Mouse (Mus musculus): ENCODE measurements around the gene Tiam1. TPM values are rescaled to one million over a fixed set of nuclear protein-coding genes. Genes with fewer than 3 reads are reported as not detected.

The Tiam1 gene
- polyA plus RNA-seq, 1 experiment from 2014 or later: 59.7 TPM

GRCm38 (mm10) chr16:89841894-89842293, 301.7 kb downstream of the Tiam1 start:
- 50% methylated on average over 6 of the region's 6 CpGs for WGBS
- Histone ChIP-seq H3K9ac (replicated peaks) (no peak overlapping the region), H3K36me3 (peaks cover 15% of the 10 kb centered on the region), H3K27me3 (no peaks in the 10 kb centered on the region), H3K27ac (no peak overlapping the region), H3K4me3 (replicated peaks) (no peak overlapping the region), H3K4me2 (no peak overlapping the region), H3K9me3 (no peaks in the 10 kb centered on the region), H3K4me1 (replicated peaks) (peaks cover 16% of the 10 kb centered on the region)
- no peak for ATAC-seq (ENCODE audit: insufficient number of reproducible peaks, insufficient read depth, low FRiP score, low TSS enrichment, low read depth)

- ATAC-seq (ENCODE audit: insufficient number of reproducible peaks, insufficient read depth, low FRiP score, low TSS enrichment, low read depth): no peak
- H3K36me3 ChIP-seq: peaks cover 25% of the 10 kb centered on the region
- whole genome bisulfite sequencing: 97% methylated on average over 6 of the region's 6 CpGs
- H3K4me3 ChIP-seq (replicated peaks): no peak overlapping the region
- H3K27ac ChIP-seq: no peak overlapping the region
- no peak overlapping the region for H3K9ac ChIP-seq (replicated peaks)
- no peak overlapping the region for H3K4me2 ChIP-seq
- no peaks in the 10 kb centered on the region for H3K9me3 ChIP-seq
- H3K27me3 ChIP-seq: no peaks in the 10 kb centered on the region
- H3K4me1 ChIP-seq (replicated peaks): peaks cover 8% of the 10 kb centered on the region
These were observed 303.2 kb downstream of the Tiam1 start for GRCm38 (mm10) chr16:89840361-89840760.

- ATAC-seq (ENCODE audit: insufficient number of reproducible peaks, insufficient read depth, low FRiP score, low TSS enrichment, low read depth): no peak
- no peak overlapping the region for H3K4me2 ChIP-seq
- no peaks in the 10 kb centered on the region for H3K27me3 ChIP-seq
- H3K9me3 ChIP-seq: no peaks in the 10 kb centered on the region
- no peak overlapping the region for H3K9ac ChIP-seq (replicated peaks)
- no peak overlapping the region for H3K27ac ChIP-seq
- WGBS: 94% methylated on average over 5 of the region's 5 CpGs
- H3K4me3 ChIP-seq (replicated peaks): no peak overlapping the region
- H3K36me3 ChIP-seq: peaks cover 30% of the 10 kb centered on the region
- H3K4me1 ChIP-seq (replicated peaks): peaks cover 3% of the 10 kb centered on the region
These were observed 303.7 kb downstream of the Tiam1 start for GRCm38 (mm10) chr16:89839829-89840228.

DNA sequence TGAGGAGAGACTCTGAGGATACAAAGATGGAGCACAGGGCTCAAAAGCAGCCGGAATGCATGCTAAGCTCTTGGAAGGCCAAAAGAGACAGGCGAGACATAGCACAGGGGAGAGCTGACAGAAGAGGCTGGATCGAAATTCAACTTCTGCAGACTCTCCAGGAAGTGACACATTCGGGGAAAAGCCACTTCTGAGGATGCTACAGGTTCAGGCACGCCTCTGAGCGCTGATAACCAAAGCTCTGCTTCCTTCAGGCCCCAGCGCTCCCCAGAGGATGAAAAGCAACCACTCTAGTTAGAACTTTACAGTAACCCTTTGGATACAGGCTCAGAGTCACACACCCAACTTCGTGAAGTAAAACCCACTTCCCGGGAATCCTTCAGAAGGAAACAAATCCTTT, 306.5 kb downstream of the Tiam1 start:
- no peak for ATAC-seq (ENCODE audit: insufficient number of reproducible peaks, insufficient read depth, low FRiP score, low TSS enrichment, low read depth)
- no peaks in the 10 kb centered on the region for H3K4me1 ChIP-seq (replicated peaks)

GRCm38 (mm10) chr16:89835551-89835950, 308.0 kb downstream of the Tiam1 start:
- Histone ChIP-seq H3K27ac (no peak overlapping the region), H3K4me3 (replicated peaks) (no peak overlapping the region), H3K4me2 (no peak overlapping the region), H3K9ac (replicated peaks) (no peak overlapping the region), H3K4me1 (replicated peaks) (no peaks in the 10 kb centered on the region), H3K9me3 (no peaks in the 10 kb centered on the region), H3K36me3 (peaks cover 54% of the 10 kb centered on the region), H3K27me3 (no peaks in the 10 kb centered on the region)
- 67% methylated on average over 7 of the region's 7 CpGs for WGBS
- ATAC-seq (ENCODE audit: insufficient number of reproducible peaks, insufficient read depth, low FRiP score, low TSS enrichment, low read depth): no peak

More for the DNA sequence above, 306.5 kb downstream of the Tiam1 start:
- Histone ChIP-seq H3K36me3 (peaks cover 54% of the 10 kb centered on the region), H3K27me3 (no peaks in the 10 kb centered on the region), H3K4me3 (replicated peaks) (no peak overlapping the region), H3K27ac (no peak overlapping the region), H3K9ac (replicated peaks) (no peak overlapping the region), H3K9me3 (no peaks in the 10 kb centered on the region), H3K4me2 (no peak overlapping the region)
- WGBS: 75% methylated on average over 9 of the region's 9 CpGs

GRCm38 (mm10) chr16:89833011-89833410, 310.6 kb downstream of the Tiam1 start:
- 83% methylated on average over 11 of the region's 11 CpGs for WGBS
- no peaks in the 10 kb centered on the region for H3K9me3 ChIP-seq
- ATAC-seq (ENCODE audit: insufficient number of reproducible peaks, insufficient read depth, low FRiP score, low TSS enrichment, low read depth): no peak
- no peak overlapping the region for H3K4me2 ChIP-seq
- H3K4me3 ChIP-seq (replicated peaks): no peak overlapping the region
- H3K36me3 ChIP-seq: peaks cover 60% of the 10 kb centered on the region
- H3K27me3 ChIP-seq: no peaks in the 10 kb centered on the region
- H3K9ac ChIP-seq (replicated peaks): no peak overlapping the region
- peaks cover 2% of the 10 kb centered on the region; the same call in 1 of the 2 replicates for H3K4me1 ChIP-seq (replicated peaks)
- H3K27ac ChIP-seq: no peak overlapping the region

DNA sequence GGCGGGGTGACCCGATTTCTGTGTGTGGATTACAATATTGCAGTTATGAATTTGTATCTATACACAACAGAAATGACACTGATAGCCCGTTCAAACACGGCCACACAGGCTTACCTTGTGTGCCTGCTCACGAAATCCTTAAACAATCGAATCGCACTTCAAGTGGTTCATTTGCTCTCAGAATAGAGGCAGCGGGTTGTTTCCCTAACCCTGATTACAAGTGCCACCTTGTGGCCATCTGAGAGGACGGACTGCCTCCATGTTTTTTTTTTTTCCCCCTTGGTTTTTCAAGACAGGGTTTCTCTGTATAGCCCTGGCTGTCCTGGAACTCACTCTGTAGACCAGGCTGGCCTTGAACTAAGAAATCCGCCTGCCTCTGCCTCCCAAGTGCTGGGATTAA, 312.4 kb downstream of the Tiam1 start:
- ATAC-seq (ENCODE audit: insufficient number of reproducible peaks, insufficient read depth, low FRiP score, low TSS enrichment, low read depth): no peak
- Histone ChIP-seq H3K4me3 (replicated peaks) (no peak overlapping the region), H3K27me3 (no peaks in the 10 kb centered on the region), H3K36me3 (peaks cover 49% of the 10 kb centered on the region), H3K27ac (no peak overlapping the region), H3K9ac (replicated peaks) (no peak overlapping the region), H3K9me3 (no peaks in the 10 kb centered on the region), H3K4me2 (no peak overlapping the region), H3K4me1 (replicated peaks) (peaks cover 10% of the 10 kb centered on the region; the same call in 1 of the 2 replicates)
- 50% methylated on average over 10 of the region's 10 CpGs for WGBS

DNA sequence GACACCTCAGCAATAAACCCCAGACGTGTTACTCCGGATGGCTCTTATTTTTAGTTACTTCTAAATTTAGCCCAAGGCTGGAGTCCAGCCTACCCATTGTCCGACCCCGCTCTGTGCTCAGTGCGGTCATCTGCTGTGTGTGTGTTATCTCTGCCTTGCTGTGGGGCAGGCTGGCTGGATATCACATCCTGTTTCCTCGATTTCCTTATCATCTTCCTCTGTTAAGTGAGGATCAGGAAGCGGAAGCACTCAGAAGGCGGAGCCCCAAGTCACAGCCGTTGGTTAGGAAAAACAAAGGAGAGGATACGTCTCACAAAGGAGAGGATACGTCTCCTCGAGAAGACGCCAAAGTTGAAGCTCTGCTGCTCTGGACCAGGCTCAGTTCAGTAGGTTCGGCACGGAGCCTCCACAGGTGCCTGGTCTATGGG, 313.3 kb downstream of the Tiam1 start:
- Histone ChIP-seq H3K4me2 (no peak overlapping the region), H3K4me3 (replicated peaks) (no peak overlapping the region), H3K9ac (replicated peaks) (no peak overlapping the region), H3K27me3 (no peaks in the 10 kb centered on the region), H3K36me3 (peaks cover 41% of the 10 kb centered on the region), H3K9me3 (no peaks in the 10 kb centered on the region), H3K4me1 (replicated peaks) (peaks cover 17% of the 10 kb centered on the region; the same call in 1 of the 2 replicates), H3K27ac (no peak overlapping the region)
- no peak for ATAC-seq (ENCODE audit: insufficient number of reproducible peaks, insufficient read depth, low FRiP score, low TSS enrichment, low read depth)
- WGBS: 87% methylated on average over 15 of the region's 15 CpGs

GRCm38 (mm10) chr16:89827496-89828125, 316.0 kb downstream of the Tiam1 start:
- Histone ChIP-seq H3K4me2 (no peak overlapping the region), H3K9ac (replicated peaks) (no peak overlapping the region), H3K36me3 (peaks cover 23% of the 10 kb centered on the region), H3K4me3 (replicated peaks) (no peak overlapping the region), H3K4me1 (replicated peaks) (peaks cover 17% of the 10 kb centered on the region; the same call in 1 of the 2 replicates), H3K27me3 (no peaks in the 10 kb centered on the region), H3K27ac (0 out of 2 replicates have a peak overlapping the region, but pooled peaks have one; percentile 7), H3K9me3 (no peaks in the 10 kb centered on the region)
- 81% methylated on average over 17 of the region's 17 CpGs for WGBS
- no peak for ATAC-seq (ENCODE audit: insufficient number of reproducible peaks, insufficient read depth, low FRiP score, low TSS enrichment, low read depth)

DNA sequence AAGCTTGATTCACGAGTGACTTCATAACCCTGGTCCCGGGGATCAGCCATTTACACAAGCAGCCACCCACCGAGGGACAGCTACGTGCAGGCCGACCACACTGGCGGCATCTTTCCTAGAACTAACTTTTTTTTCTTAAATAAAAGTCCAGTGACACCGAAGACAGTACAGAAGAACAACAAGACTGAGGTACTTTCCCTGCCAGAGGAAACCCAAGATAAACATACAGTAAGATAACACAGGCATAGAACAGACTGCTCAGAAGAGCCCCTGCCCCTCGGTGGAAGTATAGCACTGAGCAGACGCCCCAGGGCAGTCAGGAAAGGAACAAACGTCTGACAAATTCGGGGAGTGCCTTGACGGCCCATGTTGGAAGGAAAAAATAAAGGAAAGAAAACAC, 317.7 kb downstream of the Tiam1 start:
- no peak overlapping the region for H3K27ac ChIP-seq
- H3K4me2 ChIP-seq: no peak overlapping the region
- no peaks in the 10 kb centered on the region for H3K27me3 ChIP-seq
- H3K4me1 ChIP-seq (replicated peaks): peaks cover 17% of the 10 kb centered on the region; the same call in 1 of the 2 replicates
- whole genome bisulfite sequencing: 56% methylated on average over 12 of the region's 12 CpGs
- H3K9me3 ChIP-seq: no peaks in the 10 kb centered on the region; the same call in 1 of the 2 replicates
- H3K36me3 ChIP-seq: peaks cover 23% of the 10 kb centered on the region
- no peak overlapping the region for H3K9ac ChIP-seq (replicated peaks)
- ATAC-seq (ENCODE audit: insufficient number of reproducible peaks, insufficient read depth, low FRiP score, low TSS enrichment, low read depth): no peak
- no peak overlapping the region for H3K4me3 ChIP-seq (replicated peaks)

DNA sequence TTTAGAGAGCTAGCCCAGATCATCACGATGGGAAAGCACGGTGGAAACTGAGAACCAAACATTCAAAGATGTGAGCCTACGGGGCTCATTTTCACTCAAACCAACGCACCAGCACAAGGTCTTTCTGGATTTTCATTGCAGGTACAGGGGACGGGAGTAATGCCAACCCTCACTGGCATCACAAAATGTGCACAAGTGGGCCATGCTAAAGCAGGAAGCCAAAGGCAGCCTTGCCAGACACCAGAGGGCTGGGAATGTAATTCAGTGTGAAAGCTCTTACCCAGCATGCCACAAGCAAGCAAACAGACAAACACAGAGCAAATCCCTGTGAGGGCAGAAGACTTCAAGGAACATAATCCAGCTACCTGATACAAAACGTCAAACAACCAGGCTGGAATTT, 320.7 kb downstream of the Tiam1 start:
- no peak overlapping the region for H3K27ac ChIP-seq
- ATAC-seq (ENCODE audit: insufficient number of reproducible peaks, insufficient read depth, low FRiP score, low TSS enrichment, low read depth): no peak
- no peaks in the 10 kb centered on the region; the same call in 1 of the 2 replicates for H3K27me3 ChIP-seq
- no peak overlapping the region for H3K9ac ChIP-seq (replicated peaks)
- peaks cover 21% of the 10 kb centered on the region for H3K4me1 ChIP-seq (replicated peaks)
- peaks cover 23% of the 10 kb centered on the region for H3K36me3 ChIP-seq
- no peak overlapping the region for H3K4me3 ChIP-seq (replicated peaks)
- no peak overlapping the region for H3K4me2 ChIP-seq
- H3K9me3 ChIP-seq: no peaks in the 10 kb centered on the region; the same call in 1 of the 2 replicates
- 87% methylated on average over 6 of the region's 6 CpGs for WGBS

DNA sequence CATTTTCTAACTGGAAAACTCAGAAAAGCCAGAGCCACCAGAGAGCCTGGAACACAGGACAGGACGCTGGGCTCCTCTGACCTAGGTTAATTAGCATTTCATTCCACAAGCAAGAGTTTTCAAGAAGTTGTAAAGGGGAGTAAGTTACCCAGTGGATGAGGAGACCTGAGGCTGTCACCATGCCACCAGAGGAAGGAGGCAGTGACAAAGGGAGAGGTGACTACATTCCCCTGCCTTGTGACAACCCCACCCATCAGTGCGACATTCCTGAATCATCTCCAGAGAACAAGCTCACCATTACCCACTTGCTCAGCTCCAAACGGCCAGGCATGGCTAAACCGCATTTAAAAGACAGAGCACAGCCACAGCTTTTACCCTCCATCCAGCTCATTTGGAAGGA, 324.9 kb downstream of the Tiam1 start:
- no peak overlapping the region for H3K4me3 ChIP-seq (replicated peaks)
- H3K27me3 ChIP-seq: peaks cover 3% of the 10 kb centered on the region; the same call in 1 of the 2 replicates
- peak overlapping the region; percentile 88 for H3K4me2 ChIP-seq
- H3K4me1 ChIP-seq (replicated peaks): peaks cover 34% of the 10 kb centered on the region
- H3K36me3 ChIP-seq: peaks cover 27% of the 10 kb centered on the region
- WGBS: 27% methylated on average over 4 of the region's 4 CpGs
- H3K9ac ChIP-seq (replicated peaks): no peak overlapping the region
- no peaks in the 10 kb centered on the region; the same call in 1 of the 2 replicates for H3K9me3 ChIP-seq
- no peak overlapping the region for H3K27ac ChIP-seq
- ATAC-seq (ENCODE audit: insufficient number of reproducible peaks, insufficient read depth, low FRiP score, low TSS enrichment, low read depth): no peak; the same call in 1 of the 2 replicates
